Mouse (Mus musculus): ENCODE results near the gene Olfr1423.
"Not testable (repeated sequence)": the region's sequence is repeated elsewhere in the genome, so short reads cannot be mapped to it uniquely, and the experiment has no call there.

Olfr1423 gene

DNA sequence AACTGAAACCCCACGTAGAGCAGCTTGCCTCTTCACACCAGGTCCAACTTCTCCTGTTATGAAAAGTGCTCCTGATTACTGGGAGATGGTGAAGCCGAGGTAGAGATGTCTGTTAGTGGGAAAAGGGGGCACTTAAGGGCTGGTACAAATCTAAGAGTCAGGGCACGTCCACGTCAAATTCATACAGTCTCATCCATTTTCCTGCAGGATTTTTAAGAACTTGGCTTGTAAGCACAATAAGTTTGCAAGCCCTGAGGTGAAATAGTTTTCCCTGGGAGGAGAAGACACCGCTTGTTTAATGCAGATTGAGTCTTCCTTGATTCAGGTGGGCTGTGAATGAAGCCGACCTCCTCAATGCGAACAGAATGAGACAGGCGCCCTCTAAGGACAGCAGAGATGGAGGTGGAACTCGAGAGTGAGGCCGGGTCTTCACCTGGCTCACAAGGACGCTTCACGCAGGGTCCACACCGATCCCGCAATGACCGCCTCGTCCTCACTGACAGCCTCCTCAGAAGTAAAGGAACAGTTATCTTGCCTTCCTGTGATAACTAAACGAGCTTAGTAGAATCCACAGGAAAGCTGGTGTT is 34.7 kb downstream of the Olfr1423 start:
- no peak for DNase-seq (ENCODE audit: low spot score)

DNA sequence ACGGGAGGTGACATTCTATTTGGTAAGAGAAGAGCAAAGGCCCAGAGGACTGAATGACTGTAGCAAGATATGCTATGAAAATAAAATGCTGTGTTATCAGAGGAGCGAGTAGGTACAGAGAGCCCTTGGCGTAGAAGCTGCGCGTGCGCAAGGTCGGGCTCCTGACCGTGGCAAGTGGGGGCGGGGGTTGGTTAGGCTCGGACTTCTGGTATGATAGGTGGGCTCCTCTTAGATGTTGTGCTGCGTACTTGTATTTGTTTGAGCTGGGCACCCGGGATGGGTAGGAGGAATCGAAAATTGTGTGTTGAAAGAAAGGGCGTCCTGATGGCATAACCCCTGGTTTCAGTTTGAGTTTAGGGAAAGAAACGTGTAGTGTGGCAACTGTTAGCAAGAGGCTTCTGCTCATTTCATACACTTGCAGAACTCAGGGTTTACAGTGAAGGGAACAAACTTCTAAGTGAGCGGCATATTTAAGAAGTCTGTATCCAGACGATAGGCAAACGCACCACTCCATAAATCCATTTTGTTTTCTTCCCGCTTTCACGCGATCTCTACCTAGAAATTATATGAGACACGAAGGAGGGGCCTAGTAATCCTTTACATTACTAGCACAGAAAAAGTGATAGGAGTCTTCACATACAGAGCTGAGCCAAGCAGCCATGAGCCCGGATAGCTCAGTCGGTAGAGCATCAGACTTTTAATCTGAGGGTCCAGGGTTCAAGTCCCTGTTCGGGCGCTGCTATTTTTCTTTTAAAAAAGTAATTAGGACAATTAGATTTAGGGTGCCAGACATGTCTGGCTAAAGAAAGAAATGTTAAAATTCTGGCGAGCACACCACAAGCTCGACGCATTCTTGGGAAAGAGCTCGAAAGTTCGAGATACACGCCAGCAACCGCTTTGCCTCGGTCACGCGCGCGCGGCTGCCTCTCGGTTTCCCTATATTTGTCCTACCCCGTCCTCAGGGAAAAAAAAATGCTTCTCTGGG is 35.4 kb downstream of the Olfr1423 start:
- peak; percentile 86 for DNase-seq (ENCODE audit: low spot score)

DNA sequence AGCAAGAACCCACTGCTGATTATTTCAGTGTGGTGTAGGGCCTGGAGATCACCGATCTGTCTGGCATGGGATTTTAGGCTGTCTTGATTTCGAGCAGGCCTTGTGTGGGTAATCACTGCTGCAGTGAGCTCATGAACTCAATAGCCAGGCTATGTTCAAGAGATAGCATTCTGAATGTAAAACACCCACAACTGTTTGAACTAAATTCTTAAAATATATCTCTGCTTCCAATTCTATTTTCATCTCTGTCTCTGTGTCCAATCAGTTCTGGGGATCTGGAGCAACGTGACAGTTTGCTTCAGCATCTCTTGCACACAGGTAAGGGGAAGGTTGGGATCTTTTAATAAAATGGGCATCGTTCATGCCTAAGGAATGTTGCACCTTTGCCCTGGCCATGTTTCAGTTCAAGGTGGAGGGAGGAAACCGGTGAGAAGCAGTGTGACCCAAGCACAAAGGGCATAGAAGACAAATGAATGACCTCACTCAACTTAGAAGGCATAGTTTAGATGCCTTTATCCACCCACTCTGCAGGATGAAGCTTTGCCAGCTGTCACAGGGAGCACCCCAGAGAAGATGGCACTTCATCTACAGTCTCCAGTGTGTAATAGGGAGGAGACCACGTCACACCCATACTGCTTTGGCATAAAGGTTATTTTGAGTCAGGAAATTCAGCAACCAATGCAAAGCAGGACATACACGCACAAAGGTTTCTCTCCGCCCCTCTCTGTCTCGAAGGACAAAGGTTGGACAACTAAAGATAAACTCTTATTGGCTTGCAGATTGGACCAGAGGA is 36.7 kb downstream of the Olfr1423 start:
- DNase-seq (ENCODE audit: low spot score) = no peak

DNA sequence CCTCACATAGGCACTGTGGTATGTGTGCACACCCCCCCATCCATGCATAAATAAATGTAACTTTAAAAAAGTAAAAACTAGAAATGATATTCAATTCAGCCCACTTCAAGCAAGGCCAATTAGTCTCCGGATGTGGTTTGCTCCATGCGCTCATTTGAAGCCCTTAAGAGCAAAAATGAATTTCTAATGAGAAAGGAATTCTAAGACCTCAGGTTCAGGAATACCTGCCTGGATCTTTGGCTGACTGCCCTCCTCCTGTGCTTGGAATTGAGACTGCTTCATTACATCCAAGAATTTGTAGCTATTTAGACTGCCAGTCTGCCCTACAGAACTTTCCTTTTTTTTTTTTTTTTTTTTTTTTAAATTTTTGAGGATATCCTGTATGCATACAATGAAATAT is 37.5 kb downstream of the Olfr1423 start:
- DNase-seq (ENCODE audit: low spot score) = no peak

DNA sequence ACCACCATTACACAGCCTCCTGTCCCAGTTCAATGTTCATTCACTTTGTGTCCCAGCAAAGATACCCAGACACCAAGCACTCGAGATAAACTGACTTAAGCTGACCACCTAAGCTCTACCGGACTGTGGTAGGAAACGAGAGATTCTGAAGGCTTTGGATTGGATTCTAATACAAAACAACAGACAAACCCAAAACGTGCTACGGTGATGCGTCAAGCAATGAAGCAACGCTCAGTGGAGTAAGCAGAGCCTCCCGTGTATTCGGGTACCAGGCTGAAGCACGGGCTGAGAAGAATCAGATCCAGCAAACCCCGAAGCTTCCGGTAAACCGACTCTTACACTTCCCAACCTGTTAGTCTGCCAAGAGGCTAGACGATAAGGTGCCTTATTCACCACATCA is 38.3 kb downstream of the Olfr1423 start:
- no peak for DNase-seq (ENCODE audit: low spot score)

DNA sequence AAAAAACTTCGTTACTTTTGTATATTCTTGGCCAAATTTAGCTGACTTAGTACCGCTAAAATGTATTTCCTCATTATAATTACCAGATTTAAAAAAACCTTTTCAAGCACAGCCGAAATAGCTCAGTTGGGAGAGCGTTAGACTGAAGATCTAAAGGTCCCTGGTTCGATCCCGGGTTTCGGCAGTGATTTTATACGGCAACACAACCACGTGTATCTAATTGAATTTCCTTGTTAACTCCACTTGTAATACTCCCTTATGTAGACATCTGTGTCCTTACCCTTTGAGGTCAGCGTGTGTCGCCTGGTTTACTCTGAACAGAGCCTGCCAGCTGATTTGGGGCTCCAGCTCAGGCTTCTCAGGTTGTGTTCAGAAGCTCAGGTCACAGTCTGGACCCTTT is 39.0 kb downstream of the Olfr1423 start:
- peak; percentile 51 for DNase-seq (ENCODE audit: low spot score)

DNA sequence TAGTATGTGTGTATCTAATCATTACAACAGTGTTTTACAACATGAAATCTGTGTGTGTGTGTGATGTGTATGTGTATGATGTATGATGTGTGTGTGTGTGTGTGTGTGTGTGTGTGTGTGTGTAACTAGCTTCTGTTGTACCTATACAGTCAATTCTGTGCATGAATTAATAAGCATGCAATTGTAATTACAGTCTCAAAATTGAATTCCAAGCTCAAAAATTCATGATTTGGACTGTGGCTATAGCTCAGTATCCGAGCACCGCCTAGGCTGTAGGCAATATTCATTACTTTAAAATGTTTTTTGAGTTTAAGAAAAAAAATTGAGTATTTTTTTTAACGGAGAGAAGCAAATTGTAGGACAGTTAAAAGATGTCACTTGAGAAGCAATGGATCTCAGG is 39.4 kb downstream of the Olfr1423 start:
- DNase-seq (ENCODE audit: low spot score) = no peak

DNA sequence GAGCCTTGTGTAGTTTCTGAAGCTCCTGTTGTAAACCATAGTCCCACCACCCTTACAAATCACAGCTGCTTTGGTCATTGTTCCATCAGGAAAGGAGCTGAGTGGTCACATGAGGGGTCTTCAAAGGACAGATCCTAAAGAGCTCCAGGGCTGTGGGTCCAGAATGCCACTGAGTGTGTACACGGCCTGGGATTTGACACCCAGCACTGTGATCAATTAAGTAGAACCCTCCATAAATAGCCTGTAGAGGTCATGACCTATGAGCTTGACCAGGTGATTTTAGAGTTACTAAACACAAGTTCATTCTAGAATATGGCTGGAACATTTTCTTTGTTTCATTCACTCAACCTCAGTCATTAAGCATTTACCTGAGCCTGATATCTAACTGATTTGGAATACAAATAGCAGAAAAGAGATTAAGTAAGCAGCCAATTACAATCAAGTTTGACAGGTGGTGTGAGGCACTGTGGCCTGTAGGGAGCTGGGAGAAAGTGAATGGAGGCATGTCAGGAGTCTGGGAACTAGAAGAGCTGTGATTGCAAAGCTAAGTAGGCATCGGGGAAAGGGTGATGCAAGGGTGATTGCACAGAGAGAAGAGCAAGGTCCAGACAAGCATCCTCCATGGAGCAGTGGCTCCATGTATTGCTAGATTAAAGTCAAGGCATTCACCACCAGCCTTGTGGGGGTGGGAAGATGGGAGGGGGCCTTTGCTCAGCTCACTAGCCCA is 45.2 kb downstream of the Olfr1423 start:
- no peak for DNase-seq (ENCODE audit: low spot score)

DNA sequence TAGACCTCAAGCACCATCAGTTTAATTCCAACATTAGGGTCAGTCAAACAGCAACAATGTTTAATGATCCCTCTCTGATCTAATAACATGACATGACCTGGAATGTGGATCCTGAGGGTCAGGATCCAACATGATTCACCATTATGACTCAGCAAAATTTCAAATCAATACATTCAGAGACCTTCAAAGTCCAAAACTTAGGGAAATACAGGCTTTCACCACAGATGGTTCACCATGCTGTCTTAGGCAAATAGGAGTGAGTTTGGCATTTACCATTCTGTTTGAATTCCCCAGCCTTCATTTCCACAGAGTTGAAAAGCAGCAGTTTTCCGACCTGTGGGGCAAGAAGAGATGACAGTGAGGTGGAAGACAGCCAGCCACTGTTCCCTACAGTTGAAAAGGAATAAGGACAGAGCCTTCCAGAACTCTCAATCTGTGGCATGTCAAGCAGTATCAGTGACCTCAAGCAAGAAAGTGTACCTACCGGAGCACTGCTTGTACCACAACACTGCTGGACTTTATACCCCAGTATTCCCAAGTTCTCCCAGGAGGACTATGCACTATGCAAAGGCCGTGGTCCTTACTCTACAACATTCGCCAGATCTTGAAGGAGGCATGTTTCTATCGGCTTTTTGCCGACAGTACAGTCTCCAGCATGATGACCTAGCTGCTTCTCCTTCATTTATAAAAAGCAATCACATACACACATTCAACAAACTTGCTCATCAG is 46.2 kb downstream of the Olfr1423 start:
- DNase-seq (ENCODE audit: low spot score) = no peak

DNA sequence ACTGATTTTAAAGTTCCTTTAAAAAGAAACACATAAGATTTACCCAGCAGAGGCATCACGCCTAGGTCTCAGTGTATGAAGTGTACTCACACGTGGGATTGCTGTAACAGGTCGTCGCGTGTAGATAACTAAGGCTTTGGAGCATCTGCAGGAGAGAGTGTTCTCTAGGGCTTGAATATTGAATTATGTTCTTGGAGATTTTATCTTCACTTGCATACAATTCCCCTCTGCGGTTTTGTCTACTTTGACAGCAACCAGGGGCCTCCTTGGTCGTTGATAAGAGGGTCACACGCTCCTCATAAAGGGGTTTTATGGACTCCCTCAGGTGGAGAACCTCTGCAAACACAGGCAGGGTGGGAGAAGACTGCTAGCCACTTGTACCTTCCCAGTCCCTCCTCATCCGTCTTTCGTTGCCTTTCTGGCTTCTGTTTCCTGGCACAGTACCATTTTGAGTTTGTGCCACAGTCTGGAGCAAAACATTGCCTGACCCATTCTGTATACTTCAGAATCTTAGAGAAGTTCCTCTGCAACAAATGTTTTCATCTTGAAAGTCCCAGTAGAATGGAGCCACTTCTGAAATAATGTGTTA is 48.6 kb downstream of the Olfr1423 start:
- DNase-seq (ENCODE audit: low spot score) = no peak

DNA sequence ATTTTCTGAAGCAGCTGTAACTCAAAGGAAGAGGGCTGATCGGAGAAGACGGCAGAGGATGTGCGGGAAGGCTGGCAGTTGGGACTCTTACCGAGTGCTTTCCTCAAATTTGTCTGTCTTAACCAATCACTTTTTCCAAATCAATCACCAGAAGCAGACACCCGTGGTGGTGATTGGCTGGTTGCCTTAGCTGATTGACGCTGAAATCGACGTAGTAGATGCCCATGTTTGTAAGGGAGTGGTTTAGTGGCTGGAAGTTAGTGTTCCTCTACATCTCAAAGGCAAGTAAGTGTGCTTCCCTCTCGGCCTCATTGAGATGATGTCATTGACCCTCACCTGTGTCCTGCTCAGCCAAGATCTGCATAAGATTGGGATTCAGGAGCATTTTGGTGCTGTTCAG is 49.1 kb downstream of the Olfr1423 start:
- no peak for DNase-seq (ENCODE audit: low spot score)

DNA sequence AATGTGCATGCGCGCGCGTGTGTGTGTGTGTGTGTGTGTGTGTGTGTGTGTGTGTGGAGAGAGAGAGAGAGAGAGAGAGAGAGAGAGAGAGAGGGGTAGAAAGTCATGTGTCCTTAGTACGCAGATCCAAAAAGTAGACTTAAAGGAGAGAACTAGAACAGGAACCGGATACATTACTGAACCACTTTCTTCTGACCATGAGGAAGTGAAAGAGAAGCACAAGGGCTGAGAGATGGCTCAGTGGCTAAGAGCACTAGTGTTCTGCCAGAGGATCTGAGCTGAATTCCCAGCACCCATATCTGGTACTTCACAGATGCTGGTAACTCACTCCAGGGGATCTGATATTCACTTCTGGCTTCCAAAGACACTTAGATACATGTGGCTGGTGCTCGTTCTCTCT is 51.8 kb downstream of the Olfr1423 start:
- DNase-seq (ENCODE audit: low spot score) = no peak

DNA sequence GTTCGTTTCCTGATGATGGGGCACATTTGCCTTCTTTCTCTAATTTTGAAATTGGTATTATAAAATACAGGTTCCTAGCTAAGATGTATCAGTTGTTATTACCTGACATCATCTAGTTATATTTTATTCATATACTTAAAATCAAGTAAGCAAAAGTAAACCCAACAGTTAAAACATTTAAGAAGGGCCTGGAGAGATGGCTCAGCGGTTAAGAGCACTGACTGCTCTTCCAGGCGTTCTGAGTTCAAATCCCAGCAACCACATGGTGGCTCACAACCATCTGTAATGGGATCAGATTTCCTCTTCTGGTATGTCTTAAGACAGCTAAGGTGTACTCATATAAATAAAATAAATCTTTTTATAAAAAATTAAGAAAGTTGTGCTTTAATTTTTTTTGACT is 53.3 kb downstream of the Olfr1423 start:
- no peak for DNase-seq (ENCODE audit: low spot score)

DNA sequence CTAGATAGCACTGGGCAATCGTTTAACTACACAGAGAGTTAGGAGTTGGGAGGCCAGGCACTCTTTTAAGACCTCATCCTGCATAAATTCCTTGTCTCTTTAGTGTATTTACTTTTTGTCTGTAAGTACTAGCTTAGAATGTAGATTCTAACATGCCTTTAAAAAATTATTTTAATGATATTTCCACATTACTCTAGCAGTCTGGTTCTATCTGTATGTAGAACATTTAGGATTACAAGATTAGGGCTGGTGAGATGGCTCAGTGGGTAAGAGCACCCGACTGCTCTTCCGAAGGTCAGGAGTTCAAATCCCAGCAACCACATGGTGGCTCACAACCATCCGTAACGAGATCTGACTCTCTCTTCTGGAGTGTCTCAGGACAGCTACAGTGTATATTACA is 56.5 kb downstream of the Olfr1423 start:
- DNase-seq (ENCODE audit: low spot score) = not testable (repeated sequence)

All from spleen, adult 12 weeks (tissue).